Mouse (Mus musculus) lung, adult 2 months (tissue): ENCODE measurements around the gene Spaca3. TPM values are rescaled to one million over a fixed set of nuclear protein-coding genes. Genes with fewer than 3 reads are reported as not detected.
A peak's percentile ranks its signal among the peaks of the same experiment; 100 is the strongest.

Experiments
- DNase-seq: peaks from one replicate; pipeline ENCODE4 v3.0.0; 2022
- H3K4me1 ChIP-seq: fragments of 200-500 bp; 2 replicates; pipeline ENCODE4 v1.6.1; 2011; ENCODE audit warnings: low read length; ENCODE audit not compliant: control insufficient read depth, insufficient read depth
- H3K4me3 ChIP-seq: fragments of 200-500 bp; replicated peaks from 2 replicates; pipeline ENCODE3; 2011; ENCODE audit warnings: low read depth, mild to moderate bottlenecking, control low read depth, low read length; ENCODE audit errors: extremely low read depth
- CTCF ChIP-seq: fragments of 200-500 bp; IDR thresholded peaks from 2 replicates; pipeline ENCODE4 v1.5.1; 2011; ENCODE audit warnings: mild to moderate bottlenecking, low read length, control low read depth; ENCODE audit not compliant: insufficient read depth
- POLR2A ChIP-seq: fragments of 200-500 bp; IDR thresholded peaks from 2 replicates; pipeline ENCODE4 v1.6.1; 2011; ENCODE audit warnings: low read depth, mild to moderate bottlenecking, control low read depth, low read length, borderline replicate concordance; ENCODE audit errors: extremely low read depth
- WGBS: fragments of 180-500 bp; shearing (Covaris S2); methylation state at CpG from one replicate; pipeline ENCODE4 v1.1.7; 2018; 5-methylcytosine and 5-hydroxymethylcytosine counted together
- polyA plus RNA-seq: library from polyadenylated mRNA; depleted of rRNA; stranded (reverse); fragments of >200 nt; gene quantifications from 2 replicates; pipeline ENCODE4 v1.2.3, GENCODE M21; 2012

Gene Spaca3
- polyA plus RNA-seq, 1 experiment: not detected

GRCm38 (mm10) chr11:80854908-80855307 is 3.3 kb upstream of the Spaca3 start:
- no peak for TF ChIP-seq POLR2A
- no peak for TF ChIP-seq CTCF
- no peak overlapping the region for H3K4me3 ChIP-seq
- DNase-seq: no peak
- H3K4me1 ChIP-seq: peaks cover 3% of the 10 kb centered on the region; the same call in 1 of the 2 replicates
- 55% methylated on average over 7 of the region's 7 CpGs for WGBS

GRCm38 (mm10) chr11:80856827-80857226 is 1.3 kb upstream of the Spaca3 start:
- H3K4me3 ChIP-seq: no peak overlapping the region
- DNase-seq: no peak
- TF ChIP-seq POLR2A: no peak
- TF ChIP-seq CTCF: no peak
- WGBS: 57% methylated on average over 2 of the region's 2 CpGs
- H3K4me1 ChIP-seq: peaks cover 3% of the 10 kb centered on the region; the same call in 1 of the 2 replicates

GRCm38 (mm10) chr11:80862941-80863340 is 4.8 kb downstream of the Spaca3 start:
- no peak for TF ChIP-seq CTCF
- no peak for TF ChIP-seq POLR2A
- WGBS: 87% methylated on average over 7 of the region's 7 CpGs
- no peak overlapping the region for H3K4me3 ChIP-seq
- DNase-seq: no peak
- no peaks in the 10 kb centered on the region for H3K4me1 ChIP-seq

- no peak for DNase-seq
- TF ChIP-seq CTCF: no peak
- no peak for TF ChIP-seq POLR2A
- Histone ChIP-seq H3K4me3 (no peak overlapping the region), H3K4me1 (no peaks in the 10 kb centered on the region)
- WGBS: 100% methylated on average over 1 of the region's 1 CpGs
Observed at GRCm38 (mm10) chr11:80868039-80868438, 9.9 kb downstream of the Spaca3 start.

GRCm38 (mm10) chr11:80872509-80873474 is 14.6 kb downstream of the Spaca3 start:
- TF ChIP-seq POLR2A (no peak), CTCF (peak; percentile 90)
- peak; percentile 73 for DNase-seq
- no peak overlapping the region for H3K4me3 ChIP-seq

GRCm38 (mm10) chr11:80877131-80877651 is 19.0 kb downstream of the Spaca3 start:
- Histone ChIP-seq H3K4me1 (peaks cover 2% of the 10 kb centered on the region; the same call in 1 of the 2 replicates), H3K4me3 (no peak overlapping the region)
- no peak for DNase-seq
- WGBS: 33% methylated on average over 11 of the region's 11 CpGs
- TF ChIP-seq CTCF (no peak), POLR2A (no peak)

More at GRCm38 (mm10) chr11:80872509-80873474, 14.6 kb downstream of the Spaca3 start:
- H3K4me1 ChIP-seq: peaks cover 2% of the 10 kb centered on the region; the same call in 1 of the 2 replicates
- WGBS: 56% methylated on average over 17 of the region's 17 CpGs

GRCm38 (mm10) chr11:80878026-80878425 is 19.9 kb downstream of the Spaca3 start:
- 65% methylated on average over 2 of the region's 2 CpGs for WGBS
- no peak overlapping the region for H3K4me3 ChIP-seq
- no peak for DNase-seq
- H3K4me1 ChIP-seq: peaks cover 2% of the 10 kb centered on the region; the same call in 1 of the 2 replicates
- TF ChIP-seq POLR2A: no peak
- no peak for TF ChIP-seq CTCF

GRCm38 (mm10) chr11:80882229-80882810 is 24.2 kb downstream of the Spaca3 start:
- no peak for DNase-seq
- Histone ChIP-seq H3K4me1 (peaks cover 1% of the 10 kb centered on the region; the same call in 1 of the 2 replicates), H3K4me3 (no peak overlapping the region)
- WGBS: 81% methylated on average over 7 of the region's 7 CpGs
- TF ChIP-seq POLR2A (no peak), CTCF (no peak)

- TF ChIP-seq POLR2A (no peak), CTCF (no peak)
- Histone ChIP-seq H3K4me1 (no peaks in the 10 kb centered on the region), H3K4me3 (no peak overlapping the region)
- DNase-seq: no peak
- 72% methylated on average over 6 of the region's 6 CpGs for WGBS
Observed at GRCm38 (mm10) chr11:80884521-80885231, 26.5 kb downstream of the Spaca3 start.
